Mouse (Mus musculus): Measurements from ENCODE around the gene Rogdi. TPM values are rescaled to one million over a fixed set of nuclear protein-coding genes. Genes with fewer than 3 reads are reported as not detected.

The Rogdi gene
- total RNA-seq, 2 experiments from 2014 or later: 79.8 to 89.3 TPM

DNA sequence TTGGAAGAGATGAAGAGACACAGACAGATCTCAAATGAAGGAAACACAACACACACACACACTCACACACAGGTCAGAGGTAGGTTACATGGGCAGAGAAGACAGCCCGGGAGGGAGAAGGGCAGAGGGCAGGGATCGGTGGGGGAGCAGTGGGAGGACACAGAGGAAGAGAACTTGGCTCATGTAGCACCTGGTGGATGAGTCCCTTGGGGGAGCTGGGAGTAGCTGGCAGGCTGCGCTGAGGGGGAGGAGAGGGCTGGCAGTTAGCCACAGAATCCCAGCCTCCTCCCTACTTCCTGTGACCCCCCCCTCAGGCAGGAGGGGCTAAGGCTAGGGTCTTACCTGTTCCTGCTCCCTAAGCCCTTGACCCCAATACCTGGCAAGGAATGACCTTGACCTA, 15.8 kb downstream of the Rogdi start, which contains the start of gene Sept12:
Gene Sept12, minus strand, starts transcription at position 300 of the 400 bp plus-strand sequence.
- intact Hi-C loops (cut with DNase I): no loop called here
- no peak for DNase-seq

DNA sequence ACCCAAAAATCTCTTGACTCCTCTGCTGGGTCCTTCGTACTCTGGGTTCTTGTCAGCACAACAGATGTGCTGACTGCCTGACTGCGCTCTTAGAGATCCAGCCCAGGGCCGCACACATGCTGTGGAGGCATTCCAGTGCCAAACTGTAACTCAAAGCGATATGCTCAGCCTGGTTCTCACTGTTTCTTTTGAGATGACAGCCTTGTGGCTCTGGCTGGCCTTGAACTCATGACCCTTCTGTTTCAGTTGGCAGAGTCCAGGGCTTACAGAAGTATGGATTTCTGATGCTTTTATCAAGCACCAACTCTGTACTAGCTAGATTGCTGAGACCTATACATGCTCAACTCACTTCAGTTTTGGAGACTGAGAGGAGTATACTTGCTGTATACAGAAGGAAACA, 20.1 kb downstream of the Rogdi start:
- DNase-seq: no peak
- intact Hi-C loops (cut with DNase I): no loop called here

DNA sequence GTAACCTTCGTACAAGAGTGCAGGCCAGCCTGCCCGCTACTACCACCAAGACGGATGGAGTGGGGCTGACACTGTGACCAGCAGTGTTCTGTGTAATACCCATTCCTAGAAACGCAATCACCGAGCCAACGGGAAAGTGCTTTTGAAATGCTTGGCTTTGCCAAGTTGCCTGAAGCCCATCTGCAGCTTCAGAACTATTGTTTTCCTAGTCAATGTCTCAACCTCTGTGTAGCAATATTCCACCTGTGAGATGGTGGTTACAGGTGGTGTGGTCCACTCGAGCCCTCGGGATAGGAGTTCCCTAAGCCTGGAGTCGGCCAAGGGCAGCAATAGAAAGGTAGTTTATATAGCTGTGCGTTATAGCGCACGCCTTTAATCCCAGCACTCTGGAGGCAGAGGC, 28.6 kb downstream of the Rogdi start:
- intact Hi-C loops (cut with DNase I): no loop called here
- DNase-seq: no peak

DNA sequence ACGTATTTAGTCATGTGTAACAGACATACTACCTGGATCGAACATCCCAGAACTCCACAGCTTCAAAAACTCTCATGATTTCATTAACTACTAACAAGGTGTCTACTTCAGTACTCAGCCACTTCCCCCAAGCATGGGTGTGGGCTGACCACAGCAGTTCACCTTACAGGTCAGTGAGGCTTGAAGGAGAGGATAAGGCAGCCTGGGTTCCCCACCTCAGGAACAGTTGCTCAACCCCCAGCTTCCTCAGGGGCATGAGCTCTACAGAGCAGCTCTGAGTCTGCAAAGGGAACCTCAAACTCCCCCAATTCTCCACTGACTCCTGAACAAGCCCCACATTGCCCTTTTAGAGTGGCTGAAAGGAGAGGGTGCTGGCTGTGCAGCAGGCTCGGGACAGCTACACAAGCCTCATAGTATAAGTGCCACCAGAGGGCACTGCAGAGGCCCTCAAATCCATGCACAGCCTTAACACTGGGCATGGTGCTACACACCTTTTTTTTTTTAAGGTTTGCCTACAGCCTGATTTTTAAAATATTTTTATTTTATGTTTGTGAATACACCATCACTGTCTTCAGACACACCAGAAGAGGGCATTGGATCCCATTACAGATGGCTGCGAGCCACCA, 33.5 kb downstream of the Rogdi start:
- peak; percentile 17 for DNase-seq
- intact Hi-C loops (cut with DNase I): loop anchor here (10.0 kb wide), 1 partner anchor 165 kb away; the partner anchor contains the start of gene Sec14l5

DNA sequence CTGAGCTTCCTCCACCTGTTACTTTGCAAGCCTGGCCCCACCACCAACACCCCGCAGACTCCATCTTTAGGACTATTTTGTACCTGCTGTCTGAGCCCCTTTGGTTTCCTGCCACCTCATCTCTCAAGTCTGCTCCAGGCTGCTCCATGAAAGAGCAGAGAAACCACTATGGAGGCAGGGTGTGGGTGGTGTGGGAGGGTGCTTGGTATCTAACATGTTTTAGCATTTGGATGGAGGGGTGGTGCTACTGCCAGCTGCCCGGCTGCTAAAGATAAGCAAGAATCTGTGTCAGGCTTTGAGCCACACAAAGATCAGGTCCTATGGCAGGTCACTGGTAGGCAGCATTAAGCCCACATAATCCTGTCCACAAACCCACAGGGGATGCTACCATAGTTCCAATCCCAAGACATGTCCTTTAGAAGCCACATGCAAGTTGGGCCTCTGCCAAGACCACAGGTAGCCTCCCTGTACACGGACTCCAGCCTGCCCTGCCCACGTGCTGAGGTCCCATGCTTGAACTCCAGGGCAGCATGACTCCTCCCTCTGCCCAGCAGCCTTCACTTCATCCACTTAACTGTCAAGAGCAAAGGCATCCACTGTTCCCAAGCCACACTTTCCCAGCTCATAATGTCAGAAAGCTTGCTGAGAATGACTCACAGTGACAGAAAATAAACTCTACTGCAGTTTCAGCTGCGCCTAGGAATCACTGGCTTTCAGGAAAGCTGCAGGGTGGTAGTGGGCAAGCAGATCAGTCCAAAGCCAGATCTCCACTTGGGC, 34.9 kb downstream of the Rogdi start:
- DNase-seq: no peak
- intact Hi-C loops (cut with DNase I): loop anchor here (10.0 kb wide), 1 partner anchor 166 kb away; the partner anchor contains the start of gene Sec14l5

DNA sequence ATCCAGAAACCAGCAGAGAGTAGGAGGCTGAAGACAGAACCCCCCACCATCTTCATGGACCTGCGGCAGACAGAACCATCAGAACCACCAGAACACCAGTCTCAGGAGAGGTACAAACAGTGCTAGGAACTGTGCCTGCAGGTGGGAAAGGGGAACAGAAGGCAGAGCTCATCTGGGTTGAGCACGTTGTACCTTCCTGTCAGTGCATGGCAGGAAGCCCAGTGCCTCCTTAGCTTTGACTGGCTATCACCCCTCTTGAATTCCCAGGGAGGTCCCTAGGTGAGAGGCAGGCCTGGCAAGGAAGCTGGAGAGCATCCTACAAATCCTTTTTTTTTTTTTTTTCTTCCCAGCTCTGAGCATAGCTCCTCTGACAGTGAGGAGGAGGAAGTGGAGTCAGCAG, 37.2 kb downstream of the Rogdi start:
- DNase-seq: no peak
- intact Hi-C loops (cut with DNase I): loop anchor here (10.0 kb wide), 1 partner anchor 169 kb away; the partner anchor contains the start of gene Sec14l5

DNA sequence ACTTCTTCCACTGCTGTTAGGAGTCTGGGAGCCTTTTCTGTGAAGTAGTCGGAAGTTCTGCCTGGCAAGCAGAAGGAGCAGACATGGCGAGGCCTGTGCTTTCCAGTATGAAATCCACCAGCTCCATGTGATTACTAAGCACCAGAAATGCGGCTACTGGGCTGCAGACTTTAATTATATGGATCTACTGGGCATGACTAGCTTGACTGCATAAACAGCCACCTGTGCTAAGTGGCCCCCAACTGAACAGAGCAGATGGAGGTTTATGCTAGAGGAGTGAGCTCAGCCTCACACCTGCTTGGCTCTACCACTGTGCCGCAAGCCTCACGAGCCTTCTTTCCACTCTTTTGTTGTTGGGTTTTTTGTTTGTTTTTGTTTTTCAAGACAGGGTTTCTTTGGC, 38.8 kb downstream of the Rogdi start:
- intact Hi-C loops (cut with DNase I): loop anchor here (10.0 kb wide), 1 partner anchor 170 kb away; the partner anchor contains the start of gene Sec14l5
- no peak for DNase-seq

DNA sequence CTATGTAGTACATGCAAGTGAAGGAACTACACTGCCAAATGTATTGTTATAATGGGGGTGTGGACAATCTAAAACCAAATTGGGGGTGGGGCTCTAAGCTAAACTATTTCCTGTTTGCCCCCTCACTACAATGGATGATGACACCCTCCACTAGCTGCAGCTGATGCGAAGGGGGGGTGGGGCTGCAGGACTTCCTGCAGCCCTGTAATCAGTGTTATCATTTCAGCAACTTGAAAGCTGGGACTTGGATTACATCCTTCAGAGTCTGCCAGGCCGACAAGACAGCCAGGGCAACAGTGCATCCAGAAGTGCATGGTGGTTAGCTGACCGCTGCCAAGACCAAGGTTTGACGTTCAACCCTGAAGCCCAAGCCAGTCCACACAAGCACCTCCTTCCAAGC, 41.7 kb downstream of the Rogdi start:
- intact Hi-C loops (cut with DNase I): loop anchor here (10.0 kb wide), 1 partner anchor 173 kb away; the partner anchor contains the start of gene Sec14l5
- no peak for DNase-seq

DNA sequence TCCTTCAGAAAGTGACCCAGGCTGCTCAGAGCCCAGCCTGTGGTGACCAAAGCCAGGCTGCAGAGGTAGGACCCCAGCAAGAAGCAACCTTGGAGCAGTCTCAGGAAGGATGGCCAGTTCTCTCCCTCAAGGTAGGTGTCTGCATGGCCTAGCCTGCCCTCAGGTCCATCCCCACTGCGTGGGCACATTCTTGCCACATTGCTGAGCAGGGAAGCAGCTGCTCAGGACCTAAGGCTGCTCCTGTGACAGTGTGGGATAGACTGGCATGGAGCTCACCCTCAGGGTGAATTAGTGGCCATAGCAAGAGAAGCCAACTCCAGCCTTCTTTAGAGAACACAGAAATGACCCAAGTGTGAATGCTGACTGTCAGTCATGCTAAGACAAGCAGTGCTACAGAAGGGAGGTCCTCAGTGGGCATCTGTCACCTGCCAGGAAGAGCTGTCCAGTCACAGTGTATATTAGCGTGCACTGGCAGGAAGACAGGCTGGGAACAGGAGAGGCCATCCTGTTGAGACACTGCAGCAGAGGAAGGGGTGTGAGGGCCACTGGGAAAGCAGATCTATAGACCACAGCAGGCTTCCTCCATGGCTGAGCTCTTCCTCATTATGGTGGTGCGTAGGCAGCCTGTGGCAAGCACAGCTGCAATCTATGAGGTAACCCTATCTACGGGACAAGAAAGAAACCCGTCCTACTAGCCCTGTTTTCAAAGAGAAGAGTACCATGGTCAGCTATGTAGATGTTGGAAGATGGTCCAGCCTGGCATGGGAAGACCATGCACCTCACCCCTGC, 44.1 kb downstream of the Rogdi start:
- intact Hi-C loops (cut with DNase I): no loop called here
- no peak for DNase-seq

DNA sequence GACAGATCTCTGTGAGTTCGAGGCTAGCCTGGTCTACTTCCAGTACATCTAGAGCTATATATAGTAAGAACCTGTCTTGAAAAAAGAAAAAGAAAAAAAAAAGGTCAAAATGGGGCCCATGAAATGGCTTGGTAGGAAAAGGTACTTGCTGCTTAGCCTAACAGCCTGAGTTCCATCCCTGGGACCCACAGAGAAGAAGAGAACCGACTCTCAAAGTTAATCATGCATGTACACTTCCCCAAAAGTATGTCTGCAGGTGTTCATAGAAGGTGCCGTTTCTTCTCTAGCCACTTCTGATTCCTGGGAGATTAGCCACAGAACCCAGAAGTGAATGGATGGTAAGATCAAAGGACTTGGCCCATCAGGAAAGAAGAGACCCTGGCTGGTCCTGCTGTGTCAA, 44.9 kb downstream of the Rogdi start:
- intact Hi-C loops (cut with DNase I): no loop called here
- DNase-seq: no peak

DNA sequence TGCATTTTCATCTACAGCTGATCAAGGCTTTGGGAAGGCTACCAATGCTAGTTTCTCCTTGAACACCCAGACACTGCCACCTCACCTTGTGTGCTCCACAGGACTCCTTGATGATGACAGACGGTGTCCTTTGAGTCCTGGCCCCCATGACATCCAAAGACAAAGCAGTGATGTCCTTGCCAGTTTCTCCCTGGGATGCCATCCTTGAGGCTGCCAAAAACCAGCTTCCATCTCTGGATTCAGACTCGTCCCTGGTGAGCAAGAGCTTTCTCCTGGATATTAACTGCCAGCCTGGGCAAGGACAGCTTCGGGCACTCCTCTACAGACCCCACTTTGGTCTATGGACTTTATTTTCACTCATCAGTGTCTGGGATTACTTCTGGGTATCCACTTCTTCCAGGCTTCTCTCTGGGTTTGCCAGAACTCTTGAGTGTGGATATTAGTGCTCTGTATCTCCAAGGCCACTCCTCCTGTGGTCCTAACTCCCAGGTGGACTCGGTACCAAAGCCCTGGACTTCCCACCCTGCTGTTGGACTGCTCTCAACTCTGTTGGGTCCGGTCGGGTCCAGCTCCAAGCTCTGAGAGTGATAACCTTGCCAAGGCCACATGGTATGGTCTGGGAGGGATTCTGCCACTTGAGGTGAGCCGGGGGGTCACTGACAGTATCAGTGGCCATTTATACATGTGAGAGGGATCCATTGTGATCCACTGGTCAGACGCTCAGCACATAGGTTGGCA, 47.8 kb downstream of the Rogdi start:
- no peak for DNase-seq
- intact Hi-C loops (cut with DNase I): no loop called here

DNA sequence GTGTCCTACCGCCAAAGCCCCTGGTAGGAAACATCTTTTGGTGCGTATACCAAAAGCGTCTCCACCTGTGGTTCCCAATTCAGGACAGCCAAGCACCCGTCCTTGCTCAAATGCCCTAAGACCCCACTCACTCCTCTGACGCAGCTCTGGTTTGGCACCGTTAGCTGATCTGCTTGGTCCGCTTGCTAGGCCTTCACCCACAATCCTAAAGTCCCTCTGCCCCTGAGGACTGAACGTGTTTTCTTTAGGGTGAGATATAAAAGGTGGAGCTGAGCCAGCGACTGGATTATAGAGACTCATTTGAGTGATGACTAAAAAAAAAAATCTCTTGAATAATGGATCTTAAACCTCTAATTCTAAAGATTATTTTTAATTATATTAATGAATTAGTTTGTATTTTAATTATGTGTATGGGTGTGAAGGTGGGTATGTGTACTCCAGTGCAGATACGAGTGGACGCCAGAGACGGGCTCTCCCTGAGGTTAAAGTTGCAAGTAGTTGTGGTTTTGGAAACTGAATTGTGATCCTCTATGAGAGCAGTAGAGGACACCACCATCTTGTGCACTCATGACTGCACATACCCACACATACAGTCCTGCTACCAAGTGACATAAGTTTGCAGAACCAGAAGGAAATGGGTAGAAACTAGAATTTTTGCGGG, 48.5 kb downstream of the Rogdi start:
- intact Hi-C loops (cut with DNase I): no loop called here

DNA sequence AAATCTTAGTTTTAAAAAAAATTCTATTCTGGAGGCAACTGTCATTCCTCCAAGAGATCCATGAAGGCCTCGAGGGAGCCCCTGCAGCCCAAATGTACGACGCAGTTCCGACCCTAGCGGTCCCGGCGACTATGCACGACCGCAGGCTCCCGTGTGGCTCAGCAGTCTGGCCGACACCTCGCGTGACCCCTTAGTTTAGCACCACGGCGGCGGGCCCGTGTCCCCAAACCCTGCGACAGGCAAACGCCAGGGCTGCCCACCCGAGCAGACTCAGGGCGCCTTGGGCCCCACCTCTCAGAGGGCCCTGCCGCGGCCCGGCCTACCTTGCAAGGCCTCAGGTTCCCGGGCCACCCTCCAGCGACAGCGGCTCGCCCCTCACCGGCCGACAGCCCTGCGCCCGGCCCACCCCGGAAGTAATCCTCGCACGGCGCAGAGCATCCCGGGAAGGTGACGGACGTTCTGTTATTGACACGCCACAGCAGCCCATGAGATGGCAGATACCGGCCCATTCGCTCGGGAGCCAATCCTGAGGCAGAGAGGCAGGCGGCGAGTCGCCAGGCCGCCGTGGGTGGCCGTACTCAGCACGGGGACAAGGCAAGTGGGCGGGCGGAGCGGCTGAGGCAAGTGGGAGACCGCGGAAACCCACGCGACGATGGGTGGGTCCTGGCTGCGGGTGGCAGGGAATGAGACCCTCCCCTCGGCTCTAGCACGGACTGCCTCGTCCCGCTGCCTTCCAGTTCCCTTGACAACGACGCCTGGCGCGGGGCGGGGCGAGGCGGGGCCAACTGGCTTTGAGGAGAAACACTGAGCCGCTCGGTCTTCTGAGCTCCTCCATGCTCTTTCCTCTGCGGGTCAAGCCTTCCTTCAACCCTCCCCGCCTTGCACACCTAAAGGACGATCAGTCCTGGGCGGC, 49.3 kb downstream of the Rogdi start, which contains the start of gene Anks3:
Gene Anks3, minus strand, starts transcription at position 409 of the 913 bp plus-strand sequence.
- peak; percentile 99 for DNase-seq

More for the DNA sequence above, 48.5 kb downstream of the Rogdi start:
- no peak for DNase-seq

DNA sequence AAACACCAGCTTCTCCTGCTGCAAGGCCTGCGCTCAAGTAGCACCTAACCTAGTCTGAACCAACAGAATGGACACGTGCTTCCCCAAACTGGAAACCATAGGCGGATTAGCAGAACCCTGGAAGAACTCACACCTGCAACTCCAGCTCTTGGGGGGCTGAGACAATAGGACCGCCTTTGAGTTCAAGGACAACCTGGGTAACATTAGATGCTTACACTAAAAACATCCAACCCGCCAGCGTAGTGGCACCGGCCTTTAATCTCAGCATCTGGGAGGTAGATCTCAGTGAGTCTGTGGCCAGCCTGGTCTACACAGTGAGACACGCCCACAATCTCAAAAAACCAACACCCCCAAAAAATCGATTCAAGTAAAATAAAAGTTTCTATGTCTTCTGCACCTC, 50.0 kb downstream of the Rogdi start:
- no peak for DNase-seq
- intact Hi-C loops (cut with DNase I): no loop called here

More for the DNA sequence above, 49.3 kb downstream of the Rogdi start, which contains the start of gene Anks3:
- intact Hi-C loops (cut with DNase I): no loop called here

DNA sequence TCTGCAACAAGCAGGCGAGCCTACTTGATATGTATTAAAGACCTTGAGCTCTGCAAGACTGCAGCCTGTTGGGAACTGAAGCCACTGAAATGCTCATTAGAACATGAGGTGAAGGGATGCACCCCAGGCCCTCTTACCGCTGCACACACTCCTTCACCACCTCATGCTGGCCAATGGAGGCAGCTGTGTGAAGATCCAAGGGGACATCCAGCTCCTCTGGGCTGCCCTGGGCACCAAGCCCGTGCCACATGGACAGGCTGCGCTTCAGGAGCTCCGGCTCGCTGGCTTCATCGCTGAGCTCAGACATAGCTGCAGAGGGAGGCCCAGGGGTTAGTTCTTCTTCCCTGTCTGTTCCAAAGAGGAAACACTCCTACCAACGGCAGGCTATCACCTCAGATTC, 53.1 kb downstream of the Rogdi start:
- no peak for DNase-seq
- intact Hi-C loops (cut with DNase I): no loop called here
